Mouse (Mus musculus) kidney, adult 2 months (tissue): ENCODE measurements around the gene Dlgap5.

Source experiments
- CTCF ChIP-seq: fragments of 200-500 bp; conservative IDR thresholded peaks from 2 replicates; pipeline ENCODE4 v1.5.1; 2011; ENCODE audit warnings: low read depth, mild to moderate bottlenecking, control low read depth, low read length, moderate library complexity, mixed read lengths; ENCODE audit not compliant: insufficient read depth, insufficient read length
- POLR2A ChIP-seq: fragments of 200-500 bp; IDR thresholded peaks from one replicate; pipeline ENCODE4 v1.6.1; 2011; ENCODE audit warnings: low read depth, low read length, control low read depth

GRCm38 (mm10) chr14:47419723-47420276 lies 1.6 kb upstream of the Dlgap5 start:
- TF ChIP-seq CTCF (no peak), POLR2A (no peak)
